Comparison of ENCODE assay signal across 8 mouse cellular contexts in the genomic region with DNA sequence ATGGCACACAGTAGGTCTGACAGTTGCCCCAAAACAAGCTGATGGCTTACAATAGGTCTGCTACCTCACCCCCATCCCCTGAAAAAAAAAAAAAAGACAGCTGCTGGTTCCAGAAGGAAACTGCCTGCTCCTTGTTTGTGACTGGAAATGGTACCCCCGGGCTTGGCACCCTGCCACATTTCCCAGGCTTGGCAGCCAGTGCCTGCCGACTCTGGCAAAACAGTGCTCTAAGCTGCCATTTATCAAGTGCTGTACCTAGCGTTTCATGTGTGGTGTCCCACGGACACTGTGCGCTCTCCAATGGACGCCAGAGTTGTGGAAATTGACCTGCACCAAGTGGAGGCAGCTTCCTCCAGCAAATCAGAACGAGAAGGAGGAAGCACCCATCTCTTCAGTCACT. TPM values are rescaled to one million over a fixed set of nuclear protein-coding genes. Genes with fewer than 3 reads are reported as not detected.
DNase-seq lines count a peak whose midpoint lies in the region; ATAC-seq lines count a peak whose summit lies in the region.

No protein-coding gene starts in this region.

- peaks cover 23% of the 10 kb centered on the region for H3K4me1 ChIP-seq in midbrain, embryonic 16.5 days (ENCODE audit: control insufficient read depth, insufficient read depth, low read length)

- ATAC-seq in midbrain, embryonic 16.5 days, result 0 out of 2 replicates have a peak, but pooled peaks have one; percentile 33
- ATAC-seq in erythroid progenitor cell, adult 5-6 weeks (replicated peaks; ENCODE audit: low FRiP score, poor library complexity, severe bottlenecking), result no peak

- H3K27me3 ChIP-seq in midbrain, embryonic 16.5 days (ENCODE audit: control insufficient read depth, insufficient read depth, low read depth, low read length), result no peaks in the 10 kb centered on the region

- H3K27ac ChIP-seq in midbrain, embryonic 16.5 days (ENCODE audit: low read length), result peak overlapping the region; percentile 60; the same call in 1 of the 2 replicates

- H3K9me3 ChIP-seq in midbrain, embryonic 16.5 days (replicated peaks; ENCODE audit: control insufficient read depth, low read length, poor library complexity, severe bottlenecking), result no peaks in the 10 kb centered on the region

- no peak overlapping the region for H3K4me2 ChIP-seq in midbrain, embryonic 16.5 days (ENCODE audit: low read length)

- 29% methylated on average over 7 of the region's 7 CpGs for WGBS in midbrain, embryonic 16.5 days

- DNase-seq in adrenal gland, postnatal 10 days, result peak; percentile 70
- no peak for DNase-seq in adrenal gland, postnatal 4 days (ENCODE audit: low spot score in 2 of 2)
- DNase-seq in ovary, adult 18-20 months (ENCODE audit: low spot score), result peak; percentile 28
- DNase-seq in ovary, postnatal 14 days (ENCODE audit: low spot score), result no peak
- DNase-seq in kidney, postnatal 4 days, result peak; percentile 78 to 84
- DNase-seq in spleen, postnatal 14 days (ENCODE audit: low spot score in 2 of 2), result no peak

- no peak overlapping the region for H3K4me3 ChIP-seq in midbrain, embryonic 16.5 days (ENCODE audit: low read depth, low read length)

- no peak overlapping the region for H3K9ac ChIP-seq in midbrain, embryonic 16.5 days (ENCODE audit: low read depth, low read length)

- H3K36me3 ChIP-seq in midbrain, embryonic 16.5 days (ENCODE audit: control insufficient read depth, insufficient read depth, low read length), result no peaks in the 10 kb centered on the region

RNA-seq across cellular contexts. Expression of a gene that starts 17.5 kb away (rescaled TPM):
- total RNA-seq in adrenal gland, postnatal 10 days (2021), result not detected
- not detected for total RNA-seq in adrenal gland, postnatal 4 days (2021)
- 0.14 and 0.18 TPM in 2 replicates for polyA plus RNA-seq in midbrain, embryonic 16.5 days (2015; fragmentation: Nextera tagmentation; extraction: Ambion mirVana)
- total RNA-seq in erythroid progenitor cell, adult 5-6 weeks (2015; ENCODE audit: low replicate concordance), result not detected in 2 replicates
- not detected in 2 replicates for total RNA-seq in erythroid progenitor cell, adult 5-6 weeks (2017; ENCODE audit: low replicate concordance)

RNA-seq across cellular contexts. Expression of a gene that starts 17.9 kb away (rescaled TPM):
- total RNA-seq in adrenal gland, postnatal 10 days (2021), result under 1 TPM; 0.27 to 0.39 TPM
- 1 to 10 TPM; 1.1 to 2.2 TPM for total RNA-seq in adrenal gland, postnatal 4 days (2021)
- polyA plus RNA-seq in midbrain, embryonic 16.5 days (2015; fragmentation: Nextera tagmentation; extraction: Ambion mirVana), result 16.4 and 20.9 TPM in 2 replicates
- not detected in 2 replicates for total RNA-seq in erythroid progenitor cell, adult 5-6 weeks (2015; ENCODE audit: low replicate concordance)
- not detected in 2 replicates for total RNA-seq in erythroid progenitor cell, adult 5-6 weeks (2017; ENCODE audit: low replicate concordance)

RNA-seq across cellular contexts. Expression of a gene that starts 59.2 kb away (rescaled TPM):
- total RNA-seq in adrenal gland, postnatal 10 days (2021), result 10 to 100 TPM; 11.3 to 11.4 TPM
- 10 to 100 TPM; 18.7 to 19.6 TPM for total RNA-seq in adrenal gland, postnatal 4 days (2021)
- 3.9 and 4.0 TPM in 2 replicates for polyA plus RNA-seq in midbrain, embryonic 16.5 days (2015; fragmentation: Nextera tagmentation; extraction: Ambion mirVana)
- total RNA-seq in erythroid progenitor cell, adult 5-6 weeks (2015; ENCODE audit: low replicate concordance), result not detected in 2 replicates
- total RNA-seq in erythroid progenitor cell, adult 5-6 weeks (2017; ENCODE audit: low replicate concordance), result not detected in 2 replicates

Comparison
In these comparisons a context has a peak if more than half of its experiments do, and no peak if none do; other contexts are left out.
1. DNase-seq: peak in adrenal gland, postnatal 10 days (single experiment), ovary, adult 18-20 months (single experiment) and kidney, postnatal 4 days (2 of 2); none in adrenal gland, postnatal 4 days (0 of 2), ovary, postnatal 14 days (single experiment) and spleen, postnatal 14 days (0 of 2).
2. RNA of a gene that starts 59.2 kb away (total RNA-seq): 18.7 to 19.6 TPM in adrenal gland, postnatal 4 days and 11.3 to 11.4 TPM in adrenal gland, postnatal 10 days; not detected in erythroid progenitor cell, adult 5-6 weeks; every median in the first group is over 10 times any median in the second.